Mouse (Mus musculus) stomach, postnatal 0 days (tissue): ENCODE data around the gene Egr4.

Source experiments
- CTCF ChIP-seq: IDR thresholded peaks from 2 replicates; pipeline ENCODE4 v1.5.1; 2016; ENCODE audit warnings: antibody characterized with exemption, low read depth, mild to moderate bottlenecking, moderate library complexity
- EP300 ChIP-seq: optimal IDR thresholded peaks from 2 replicates; pipeline ENCODE3; 2016; ENCODE audit warnings: antibody characterized with exemption

GRCm38 (mm10) chr6:85477366-85477917, 35.9 kb downstream of the Egr4 start:
- TF ChIP-seq EP300 (no peak), CTCF (peak; percentile 68)
